10 mouse cellular contexts compared by ENCODE assay signal in genomic region chr4:62737983-62738695, GRCm38 (mm10).
DNase-seq lines count a peak whose midpoint lies in the region; ATAC-seq and TF ChIP-seq lines count a peak whose summit lies in the region.
"Had no signal": no experiment of that assay in that cellular context is flagged by ENCODE, and none has a peak within 500 bp of the region (broad histone marks: within the 10 kb centered on the region; RNA-seq: fewer than 3 reads in every experiment).

No protein-coding gene starts in this region.

- no peaks in the 10 kb centered on the region for H3K36me3 ChIP-seq in spleen, adult 2 months (ENCODE audit: control insufficient read depth, insufficient read depth, low read length)
- H3K36me3 ChIP-seq: neural tube, embryonic 13.5 days had no signal

- peak overlapping the region; percentile 69; the same call in 1 of the 2 replicates for H3K27ac ChIP-seq in spleen, adult 2 months (ENCODE audit: insufficient read depth, low read length)
- H3K27ac ChIP-seq: neural tube, embryonic 13.5 days had no signal

- WGBS in spleen, adult 2 months: 48% methylated on average over 9 of the region's 9 CpGs

- no peak for TF ChIP-seq POLR2A in spleen, adult 2 months (IDR thresholded peaks at IDR 0.05; ENCODE audit: low read depth, low read length)

- ATAC-seq in erythroid progenitor cell, adult 5-6 weeks (replicated peaks; ENCODE audit: low FRiP score, poor library complexity, severe bottlenecking): no peak

- no peak overlapping the region for H3K4me3 ChIP-seq in spleen, adult 2 months (ENCODE audit: extremely low read depth, insufficient read depth, insufficient read length)
- H3K4me3 ChIP-seq: erythroblast, embryonic 14.5 days; neural tube, embryonic 13.5 days had no signal

- TF ChIP-seq CTCF in spleen, adult 2 months (IDR thresholded peaks at IDR 0.05; ENCODE audit: extremely low read depth, insufficient read depth, insufficient read length, insufficient replicate concordance): no peak

- peak; percentile 63 for DNase-seq in adrenal gland, adult 2 months
- no peak for DNase-seq in adrenal gland, adult 8-10 months
- DNase-seq in ovary, adult 18-20 months (ENCODE audit: low spot score): peak; percentile 41
- DNase-seq in ovary, postnatal 14 days (ENCODE audit: low spot score): no peak
- peak; percentile 58 to 63 for DNase-seq in heart, adult 9 months (ENCODE audit: low spot score in 2 of 2)
- DNase-seq in kidney, postnatal 4 days: peak; percentile 87 to 91
- peak in 1 of 2 experiments; percentile 22 for DNase-seq in spleen, adult 2 months (ENCODE audit: low read depth in 1 of 2, low spot score in 2 of 2)

- H3K4me1 ChIP-seq in spleen, adult 2 months (ENCODE audit: control insufficient read depth, insufficient read depth, insufficient read length): peaks cover 12% of the 10 kb centered on the region

- H3K27me3 ChIP-seq in spleen, adult 2 months (ENCODE audit: control insufficient read depth, insufficient read depth, low read length): no peaks in the 10 kb centered on the region
- H3K27me3 ChIP-seq: neural tube, embryonic 13.5 days had no signal

Comparison
In these comparisons a context has a peak if more than half of its experiments do, and no peak if none do; other contexts are left out.
1. DNase-seq: peak in adrenal gland, adult 2 months (single experiment), ovary, adult 18-20 months (single experiment), heart, adult 9 months (2 of 2) and kidney, postnatal 4 days (2 of 2); none in adrenal gland, adult 8-10 months (single experiment) and ovary, postnatal 14 days (single experiment).